Mouse (Mus musculus) 416B (cell line): ENCODE data around the gene Vcam1.

Experiments
- DNase-seq: peaks from one replicate; pipeline ENCODE4 v3.0.0; 2011; ENCODE audit warnings: low read depth

The Vcam1 gene

DNA sequence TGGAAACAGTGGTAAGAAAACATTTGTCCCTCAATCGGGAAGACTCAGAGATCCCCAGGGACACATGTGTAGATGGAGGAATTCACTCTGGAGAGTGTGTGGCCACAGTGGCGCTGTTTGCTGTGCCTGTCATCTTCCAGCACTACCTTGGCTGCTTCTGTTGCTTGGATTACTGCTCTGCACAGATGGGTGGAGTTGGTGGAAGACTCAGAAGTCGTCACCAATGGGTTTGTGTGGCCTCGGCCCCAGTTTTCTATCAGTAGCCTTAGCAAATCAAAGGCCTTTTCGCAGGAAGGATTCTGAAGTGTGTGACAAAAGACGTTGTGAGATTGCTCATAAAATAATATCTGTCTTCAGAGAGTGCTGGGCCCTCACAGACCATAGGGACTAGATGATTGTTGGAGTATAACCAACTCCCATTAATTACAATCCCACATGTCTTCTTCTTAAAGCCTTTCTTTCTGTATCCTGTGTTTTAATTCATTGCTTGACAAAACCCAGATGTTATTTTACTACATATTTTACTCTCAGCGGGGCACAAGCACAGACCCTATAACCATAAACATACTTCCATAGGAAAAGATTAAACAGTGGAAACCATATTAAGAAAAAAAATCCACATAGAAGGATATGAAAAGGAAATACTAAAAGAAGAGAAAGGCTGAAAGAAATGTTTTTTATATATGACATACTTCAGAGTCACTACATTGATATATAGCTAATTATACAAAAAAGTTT, 48.4 kb downstream of the Vcam1 start:
- no peak for DNase-seq

GRCm38 (mm10) chr3:116080166-116080788, 49.2 kb downstream of the Vcam1 start:
- DNase-seq: no peak

DNA sequence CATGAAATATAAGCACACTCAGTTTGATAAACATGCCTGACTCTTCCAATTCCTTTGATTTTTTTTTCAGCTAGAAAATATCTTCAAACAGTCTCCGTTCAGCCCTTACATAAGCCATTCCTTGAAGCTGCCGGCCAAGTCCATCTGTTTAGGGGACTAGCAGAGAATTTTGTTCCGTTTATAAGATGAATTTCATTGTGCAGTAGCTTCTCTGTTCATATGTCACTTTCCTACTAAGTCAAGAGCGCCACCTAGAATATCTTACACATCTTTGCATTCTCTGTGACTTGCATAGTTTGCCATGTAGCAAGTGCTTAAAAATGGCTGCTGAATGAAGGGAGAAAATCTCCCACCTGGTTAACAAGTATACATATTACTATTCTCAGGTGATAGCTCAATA, 51.0 kb downstream of the Vcam1 start:
- DNase-seq: peak; percentile 47

DNA sequence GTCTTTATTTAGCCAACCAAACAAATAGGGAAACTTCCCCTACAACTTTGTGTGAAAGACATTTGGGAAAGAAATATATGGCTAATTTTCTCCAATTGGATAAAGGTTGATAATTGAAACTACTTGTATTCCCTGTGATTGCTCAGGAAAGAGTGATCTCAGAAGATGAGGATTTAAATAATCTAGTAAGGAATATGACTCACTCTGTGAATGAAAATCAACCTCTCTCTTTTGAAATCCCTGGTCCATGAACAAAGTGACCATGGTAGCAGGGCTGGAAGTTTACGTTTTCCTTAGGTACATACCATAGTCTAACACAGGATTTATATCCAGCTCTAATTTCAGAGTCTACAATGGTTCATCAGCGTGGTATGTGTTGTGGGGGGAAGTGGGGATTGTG, 52.7 kb downstream of the Vcam1 start:
- no peak for DNase-seq

GRCm38 (mm10) chr3:116072584-116072983, 56.9 kb downstream of the Vcam1 start:
- peak; percentile 70 for DNase-seq

GRCm38 (mm10) chr3:116062141-116062540, 67.3 kb downstream of the Vcam1 start:
- peak; percentile 25 for DNase-seq

GRCm38 (mm10) chr3:116060320-116060719, 69.2 kb downstream of the Vcam1 start:
- DNase-seq: no peak
